Mouse (Mus musculus): ENCODE results near the gene Ldlrap1.

Ldlrap1 gene

DNA sequence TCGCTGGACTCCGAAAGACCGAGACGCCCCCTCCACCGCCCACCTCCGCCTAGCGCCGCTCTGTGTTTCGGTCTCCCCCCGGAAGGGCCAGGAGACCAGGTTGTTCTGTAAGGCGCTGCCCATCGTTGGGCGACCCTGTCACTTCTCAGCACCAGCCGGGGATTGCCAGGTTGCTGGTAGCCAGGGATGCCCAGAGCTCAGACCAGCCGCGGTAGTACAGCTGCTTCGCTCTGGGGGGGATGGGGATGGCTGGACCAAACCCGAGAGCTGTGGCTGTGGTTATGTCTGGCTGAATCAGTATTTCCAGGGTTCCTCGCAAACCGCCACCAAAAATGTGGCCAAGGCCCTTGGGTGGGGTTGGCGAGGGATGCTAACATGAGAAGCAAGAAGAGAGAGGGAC lies 63.2 kb downstream of the Ldlrap1 start:
- DNase-seq: no peak

DNA sequence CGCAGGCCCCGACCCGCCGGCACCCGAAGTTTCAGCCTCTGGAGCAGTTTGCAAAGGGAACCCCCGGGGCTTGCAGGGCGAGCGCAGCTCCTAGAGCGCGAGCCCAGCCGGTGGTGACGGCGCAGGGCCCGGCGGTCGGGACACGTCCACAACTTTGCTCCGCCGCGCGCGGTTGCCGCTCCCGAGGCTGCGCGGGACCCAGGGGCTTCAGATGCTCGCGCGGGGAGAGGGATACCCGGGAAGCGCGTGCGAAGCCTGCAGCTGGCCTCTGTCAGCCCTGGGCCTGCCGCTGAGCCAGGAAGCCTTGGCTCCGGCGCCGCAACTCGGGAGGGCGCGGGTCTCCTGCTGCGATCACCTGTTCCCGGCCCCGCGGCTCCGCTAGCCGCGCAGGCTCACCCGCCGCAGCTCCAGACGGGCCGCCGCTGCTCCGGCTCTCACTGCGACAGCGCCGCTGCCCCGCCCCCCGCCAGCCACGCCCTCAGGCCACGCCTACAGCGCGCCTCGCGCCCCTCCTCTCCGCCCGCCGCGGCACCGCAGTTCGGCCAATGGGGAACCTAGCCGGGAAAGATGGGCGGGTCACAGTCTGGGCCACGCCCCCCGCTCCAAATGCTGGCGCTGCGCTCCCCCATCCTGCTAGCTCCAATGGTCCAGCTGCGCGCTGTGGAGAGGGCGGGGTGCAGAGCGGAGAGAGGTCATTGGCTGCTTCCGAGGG lies 63.8 kb downstream of the Ldlrap1 start, which contains the start of gene Man1c1:
Man1c1 (minus strand) TSS at position 456 of the 712 bp plus-strand sequence.
- peak; percentile 99 for DNase-seq

DNA sequence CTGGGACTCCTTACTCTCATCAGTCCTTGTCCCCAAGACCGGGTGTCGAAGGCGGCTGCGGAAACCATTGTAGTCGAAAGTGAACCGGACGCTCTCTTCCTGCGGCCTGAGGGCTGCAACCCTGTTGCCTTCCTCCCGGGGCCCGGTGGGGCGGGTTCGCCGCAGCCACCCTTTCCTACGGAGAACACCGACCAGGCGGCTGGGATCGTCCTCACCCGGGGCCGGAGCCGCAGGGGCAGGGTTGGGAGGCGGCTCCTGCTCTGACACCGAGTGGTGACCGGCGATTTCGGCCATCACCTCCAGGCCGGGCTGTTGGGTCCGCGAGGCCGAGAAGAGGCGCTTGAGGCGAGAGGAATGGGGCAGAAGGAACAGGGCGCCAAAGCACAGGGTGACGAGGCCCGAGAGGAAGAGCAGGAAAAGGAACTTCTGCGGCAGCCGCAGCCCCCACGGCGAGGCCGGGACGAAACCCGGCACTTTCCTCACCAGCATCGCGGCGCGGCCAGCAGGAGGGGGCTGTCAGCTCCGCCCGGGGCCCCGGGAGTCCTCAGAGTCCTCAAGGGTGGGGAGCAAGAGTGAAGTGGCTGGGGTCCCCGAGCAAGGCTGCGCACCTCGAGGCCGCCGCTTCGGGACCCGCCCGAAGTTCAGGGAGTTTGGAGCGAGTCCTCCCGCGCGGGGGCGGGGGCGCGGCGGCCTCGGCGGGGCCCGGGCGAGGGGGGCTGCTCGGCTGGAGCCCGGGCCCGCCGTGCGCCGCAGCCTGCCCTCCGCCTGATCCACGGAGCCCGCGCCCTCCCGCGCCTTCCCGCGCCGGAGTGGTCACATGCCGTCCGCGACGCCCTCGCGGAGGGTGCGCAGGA lies 64.6 kb downstream of the Ldlrap1 start:
- DNase-seq: no peak

- peak; percentile 78 for DNase-seq
These were observed 65.9 kb downstream of the Ldlrap1 start for GRCm38 (mm10) chr4:134701934-134702333.

GRCm38 (mm10) chr4:134700911-134701310 lies 66.9 kb downstream of the Ldlrap1 start:
- no peak for DNase-seq

DNA sequence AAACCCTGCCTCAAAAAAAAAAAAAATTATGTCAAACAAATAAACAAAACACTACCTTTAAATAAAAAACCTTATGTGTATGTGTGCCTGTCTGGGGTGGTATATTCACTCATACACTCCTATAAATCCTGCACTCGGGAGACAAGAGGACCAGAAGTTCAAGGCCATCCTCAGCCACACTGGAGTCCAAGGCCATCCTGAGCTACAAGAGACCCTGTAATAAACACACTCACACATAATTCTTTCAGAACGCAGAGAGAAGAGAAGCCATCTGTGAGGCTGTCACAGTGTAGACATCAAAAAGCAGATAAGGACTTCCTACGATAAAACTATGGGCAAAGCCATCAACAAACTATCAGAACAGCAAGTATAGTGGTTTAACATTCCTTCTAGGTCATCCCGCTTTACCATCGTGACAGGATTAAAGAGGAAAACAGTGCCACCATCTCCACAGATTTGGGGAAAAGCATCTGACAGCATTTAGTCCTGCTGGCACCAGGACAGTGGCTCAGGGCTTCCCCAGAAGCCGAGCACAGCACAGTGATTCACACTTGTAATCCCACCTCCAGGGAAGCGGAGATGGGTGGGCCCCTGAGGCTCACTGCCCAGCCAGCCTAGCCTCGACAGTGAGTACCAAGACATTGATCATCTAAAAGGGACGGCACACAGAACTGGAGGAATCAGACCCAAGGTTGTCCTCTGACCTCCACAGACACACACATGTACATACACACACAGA lies 74.5 kb downstream of the Ldlrap1 start:
- DNase-seq: no peak

- no peak for DNase-seq
These were observed 75.4 kb downstream of the Ldlrap1 start for GRCm38 (mm10) chr4:134692388-134692787.

Data from right cerebral cortex, postnatal 25 days (tissue).